ENCODE assay signal across 21 mouse cellular contexts in the genomic region with DNA sequence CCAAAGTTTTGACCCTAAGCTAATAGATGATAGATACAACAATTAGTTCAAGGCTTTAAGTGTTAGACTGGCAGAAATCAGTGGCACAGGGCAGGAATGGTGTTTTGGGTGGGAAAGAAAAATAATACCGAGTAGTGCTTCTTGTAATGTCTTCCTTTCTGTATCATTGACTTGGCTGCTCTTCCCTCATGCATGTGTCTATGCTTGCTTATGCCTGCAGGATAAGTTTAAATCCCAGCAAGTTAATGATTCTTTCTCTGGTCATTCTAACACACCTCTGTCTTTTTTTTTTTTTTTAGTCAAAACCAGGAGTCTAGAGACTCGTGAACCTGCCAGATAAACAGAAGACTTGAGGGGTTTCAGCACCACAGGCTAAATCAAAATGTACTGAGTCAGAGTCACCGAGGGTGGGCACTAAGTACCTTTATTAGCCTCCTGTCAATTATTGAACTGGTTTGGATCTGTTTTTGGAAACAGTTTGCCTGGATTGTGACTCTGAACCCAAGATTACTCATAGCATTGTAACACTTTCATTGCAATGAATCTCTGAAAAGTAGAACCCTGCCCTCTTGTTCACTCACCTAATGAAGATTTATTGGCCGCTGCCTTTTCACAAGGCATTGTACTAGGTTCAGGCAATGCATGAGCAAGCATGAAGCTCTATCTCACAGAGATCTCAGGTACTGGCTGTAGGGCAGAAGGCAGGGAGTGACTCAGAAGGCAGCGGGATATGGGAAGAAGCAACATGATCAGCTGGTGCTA.
DNase-seq lines count a peak whose midpoint lies in the region; ATAC-seq and TF ChIP-seq lines count a peak whose summit lies in the region.
"Had no signal": no experiment of that assay in that cellular context is flagged by ENCODE, and none has a peak within 500 bp of the region (broad histone marks: within the 10 kb centered on the region; RNA-seq: fewer than 3 reads in every experiment).

No protein-coding gene starts in this region.

- H3K9ac ChIP-seq in kidney, embryonic 16.5 days (replicated peaks; ENCODE audit: low read length), result no peak overlapping the region
- H3K9ac ChIP-seq in stomach, postnatal 0 days (ENCODE audit: low read length), result no peak overlapping the region
- H3K9ac ChIP-seq: embryonic facial prominence, embryonic 12.5 days; forebrain, embryonic 12.5 days had no signal

- no peaks in the 10 kb centered on the region; the same call in 1 of the 2 replicates for H3K4me1 ChIP-seq in kidney, embryonic 16.5 days (ENCODE audit: insufficient read depth, low read length)
- H3K4me1 ChIP-seq in stomach, postnatal 0 days (replicated peaks; ENCODE audit: control insufficient read depth, insufficient read depth), result no peaks in the 10 kb centered on the region
- H3K4me1 ChIP-seq: embryonic facial prominence, embryonic 10.5 days; embryonic facial prominence, embryonic 12.5 days; forebrain, embryonic 10.5 days; forebrain, embryonic 12.5 days had no signal

- H3K4me3 ChIP-seq in kidney, embryonic 16.5 days (ENCODE audit: low read length), result no peak overlapping the region
- H3K4me3 ChIP-seq in stomach, postnatal 0 days (ENCODE audit: low read depth, low read length), result no peak overlapping the region
- H3K4me3 ChIP-seq: embryonic facial prominence, embryonic 10.5 days; embryonic facial prominence, embryonic 12.5 days; forebrain, embryonic 10.5 days; forebrain, embryonic 12.5 days had no signal

- H3K27me3 ChIP-seq in kidney, embryonic 16.5 days (ENCODE audit: insufficient read depth, low read length), result no peaks in the 10 kb centered on the region
- H3K27me3 ChIP-seq in stomach, postnatal 0 days (ENCODE audit: control insufficient read depth, insufficient read depth, low read length), result no peaks in the 10 kb centered on the region
- H3K27me3 ChIP-seq: embryonic facial prominence, embryonic 12.5 days; forebrain, embryonic 12.5 days had no signal

- no peak overlapping the region for H3K4me2 ChIP-seq in kidney, embryonic 16.5 days (replicated peaks; ENCODE audit: low read depth, low read length)
- no peak overlapping the region for H3K4me2 ChIP-seq in stomach, postnatal 0 days (replicated peaks; ENCODE audit: low read depth)
- H3K4me2 ChIP-seq: embryonic facial prominence, embryonic 12.5 days; forebrain, embryonic 12.5 days had no signal

- no peak overlapping the region for H3K27ac ChIP-seq in kidney, embryonic 16.5 days (ENCODE audit: low read length)
- 0 out of 2 replicates have a peak overlapping the region, but pooled peaks have one; percentile 8 for H3K27ac ChIP-seq in stomach, postnatal 0 days (replicated peaks)
- H3K27ac ChIP-seq: embryonic facial prominence, embryonic 10.5 days; embryonic facial prominence, embryonic 12.5 days; forebrain, embryonic 10.5 days; forebrain, embryonic 12.5 days had no signal

- 0 out of 2 replicates have a peak, but pooled peaks have one; percentile 9 for ATAC-seq in kidney, embryonic 16.5 days (ENCODE audit: low FRiP score, low TSS enrichment)
- ATAC-seq in stomach, postnatal 0 days (ENCODE audit: low FRiP score, low TSS enrichment), result no peak
- ATAC-seq: activated CD4-positive, CD25-positive, alpha-beta regulatory T cell, adult 4 months; forebrain, embryonic 14.5 days; forebrain, embryonic 16.5 days had no signal

- no peaks in the 10 kb centered on the region for H3K36me3 ChIP-seq in kidney, embryonic 16.5 days (ENCODE audit: insufficient read depth, low read length)
- no peaks in the 10 kb centered on the region for H3K36me3 ChIP-seq in stomach, postnatal 0 days (ENCODE audit: control insufficient read depth, insufficient read depth, low read length)
- H3K36me3 ChIP-seq: embryonic facial prominence, embryonic 10.5 days; embryonic facial prominence, embryonic 12.5 days; forebrain, embryonic 10.5 days; forebrain, embryonic 12.5 days had no signal

- WGBS in kidney, embryonic 16.5 days, result 65% methylated on average over 5 of the region's 5 CpGs
- 65% methylated on average over 5 of the region's 5 CpGs for WGBS in stomach, postnatal 0 days

- no peak for TF ChIP-seq CTCF in stomach, postnatal 0 days (IDR thresholded peaks at IDR 0.05; ENCODE audit: low read depth)

- H3K9me3 ChIP-seq in kidney, embryonic 16.5 days (ENCODE audit: low read length), result no peaks in the 10 kb centered on the region
- H3K9me3 ChIP-seq in stomach, postnatal 0 days (ENCODE audit: control insufficient read depth, low read length), result no peaks in the 10 kb centered on the region
- H3K9me3 ChIP-seq: embryonic facial prominence, embryonic 10.5 days; embryonic facial prominence, embryonic 12.5 days; forebrain, embryonic 10.5 days; forebrain, embryonic 12.5 days had no signal

- TF ChIP-seq EP300 in stomach, postnatal 0 days (optimal IDR thresholded peaks at IDR 0.05), result peak; percentile 31

- no peak for DNase-seq in kidney, adult 11 months
- DNase-seq in fat pad, adult 2 months (ENCODE audit: extremely low read depth, low read depth, low spot score), result peak; percentile 66
- no peak for DNase-seq in stomach, postnatal 0 days (ENCODE audit: low spot score)
- no peak for DNase-seq in left cerebral cortex, adult 9 months (ENCODE audit: low spot score in 2 of 2)
- no peak for DNase-seq in ovary, postnatal 14 days (ENCODE audit: low spot score)
- DNase-seq: adrenal gland, adult 8-10 months; adrenal gland, postnatal 14 days; adrenal gland, postnatal 36 days; cerebellum, adult 11-12 months; cerebellum, adult 2 months; cerebellum, adult 9-10 months; cerebellum, postnatal 10 days; cerebellum, postnatal 25 days had no signal
